Mouse (Mus musculus) heart, postnatal 0 days (tissue): ENCODE results near the gene Cacna2d1. TPM values are rescaled to one million over a fixed set of nuclear protein-coding genes. Genes with fewer than 3 reads are reported as not detected.

Source experiments
- ATAC-seq: fragments of 200-750 bp; cut with Nextera tagmentation; 2 replicates; pipeline ENCODE4 v1.8.0; 2017; ENCODE audit warnings: low read depth, moderate number of reproducible peaks, moderate library complexity; ENCODE audit not compliant: insufficient read depth
- DNase-seq: peaks from one replicate; pipeline ENCODE4 v3.0.0-alpha.2; 2016; ENCODE audit warnings: low spot score
- H3K27ac ChIP-seq: fragments of 300-500 bp; sonication (generic); 2 replicates; pipeline ENCODE4 v1.5.1; 2014; ENCODE audit warnings: low read depth, mild to moderate bottlenecking
- H3K27me3 ChIP-seq: fragments of 300-500 bp; sonication (generic); 2 replicates; pipeline ENCODE4 v1.6.1; 2014; ENCODE audit warnings: low read length, mixed read lengths; ENCODE audit not compliant: control insufficient read depth, insufficient read depth
- H3K36me3 ChIP-seq: fragments of 300-500 bp; sonication (generic); replicated peaks from 2 replicates; pipeline ENCODE4 v1.6.1; 2014; ENCODE audit warnings: low read length, mixed read lengths; ENCODE audit not compliant: control insufficient read depth, insufficient read depth
- H3K4me1 ChIP-seq: fragments of 300-500 bp; sonication (generic); 2 replicates; pipeline ENCODE4 v1.6.1; 2014; ENCODE audit warnings: antibody characterized with exemption; ENCODE audit not compliant: control insufficient read depth, insufficient read depth
- H3K4me2 ChIP-seq: fragments of 300-500 bp; sonication (generic); 2 replicates; pipeline ENCODE4 v1.6.1; 2014; ENCODE audit warnings: low read depth, mild to moderate bottlenecking, low read length, moderate library complexity
- H3K4me3 ChIP-seq: fragments of 300-500 bp; sonication (generic); 2 replicates; pipeline ENCODE4 v1.5.1; 2014; ENCODE audit warnings: low read depth, low read length
- H3K9ac ChIP-seq: fragments of 300-500 bp; sonication (generic); replicated peaks from 2 replicates; pipeline ENCODE4 v1.6.1; 2014; ENCODE audit warnings: low read depth, low read length, mixed read lengths
- H3K9me3 ChIP-seq: fragments of 300-500 bp; sonication (generic); replicated peaks from 2 replicates; pipeline ENCODE4 v1.6.1; 2016; ENCODE audit warnings: low read length; ENCODE audit not compliant: control insufficient read depth
- CTCF ChIP-seq: IDR thresholded peaks from 2 replicates; pipeline ENCODE4 v1.5.1; 2016; ENCODE audit warnings: antibody characterized with exemption, control low read depth, low read depth
- EP300 ChIP-seq: IDR thresholded peaks from 2 replicates; pipeline ENCODE4 v1.6.1; 2016; ENCODE audit warnings: antibody characterized with exemption, low read depth
- WGBS: fragments of 180-500 bp; shearing (Covaris S2); extraction: QIAGEN DNeasy Blood & Tissue Kit; methylation state at CpG from one replicate; pipeline ENCODE4 v1.1.7; 2014; 5-methylcytosine and 5-hydroxymethylcytosine counted together
- polyA plus RNA-seq: library from polyadenylated mRNA; unstranded; fragments of >200 nt; fragmentation: Nextera tagmentation; extraction: Ambion mirVana; gene quantifications from 2 replicates; pipeline ENCODE4 v1.2.1, GENCODE M21; 2015
- total RNA-seq: library from RNA; depleted of rRNA; stranded (reverse); fragments of >200 nt; gene quantifications from 2 replicates; pipeline ENCODE4 v1.2.3, GENCODE M21; 2014; ENCODE audit warnings: low replicate concordance

The Cacna2d1 gene
- total and polyA plus RNA-seq, 2 experiments from 2014 or later: 17.7 to 37.6 TPM

- WGBS: 33% methylated on average over 7 of the region's 7 CpGs
- ATAC-seq (no peak), DNase-seq (peak; percentile 36)
- peak; percentile 88 for TF ChIP-seq CTCF
- TF ChIP-seq EP300: no peak
- Histone ChIP-seq H3K27ac (no peak overlapping the region), H3K36me3 (no peaks in the 10 kb centered on the region), H3K9me3 (no peaks in the 10 kb centered on the region), H3K4me3 (no peak overlapping the region), H3K4me2 (no peak overlapping the region), H3K9ac (no peak overlapping the region), H3K4me1 (no peaks in the 10 kb centered on the region), H3K27me3 (no peaks in the 10 kb centered on the region)
These were observed 374.9 kb downstream of the Cacna2d1 start for GRCm38 (mm10) chr5:16309168-16310006.

- no peak overlapping the region for H3K4me2 ChIP-seq
- DNase-seq: no peak
- no peak overlapping the region for H3K27ac ChIP-seq
- no peak for TF ChIP-seq EP300
- no peak for TF ChIP-seq CTCF
- H3K36me3 ChIP-seq: no peaks in the 10 kb centered on the region
- no peak overlapping the region for H3K4me3 ChIP-seq
- no peaks in the 10 kb centered on the region for H3K9me3 ChIP-seq
- H3K27me3 ChIP-seq: no peaks in the 10 kb centered on the region
- WGBS: 73% methylated on average over 5 of the region's 5 CpGs
- no peak for ATAC-seq
- H3K9ac ChIP-seq: no peak overlapping the region
- H3K4me1 ChIP-seq: 0 out of 2 replicates have a peak, but pooled peaks cover 8% of the 10 kb centered on the region
These were observed 379.8 kb downstream of the Cacna2d1 start for GRCm38 (mm10) chr5:16314242-16314641.

- no peaks in the 10 kb centered on the region for H3K27me3 ChIP-seq
- TF ChIP-seq CTCF (no peak), EP300 (no peak)
- H3K9ac ChIP-seq: no peak overlapping the region
- H3K27ac ChIP-seq: no peak overlapping the region
- H3K36me3 ChIP-seq: no peaks in the 10 kb centered on the region; the same call in 1 of the 2 replicates
- H3K4me2 ChIP-seq: no peak overlapping the region
- 0 out of 2 replicates have a peak, but pooled peaks cover 8% of the 10 kb centered on the region for H3K4me1 ChIP-seq
- ATAC-seq (no peak), DNase-seq (no peak)
- H3K4me3 ChIP-seq: no peak overlapping the region
- H3K9me3 ChIP-seq: no peaks in the 10 kb centered on the region
These were observed 381.5 kb downstream of the Cacna2d1 start for GRCm38 (mm10) chr5:16315983-16316390.

- WGBS: 49% methylated on average over 4 of the region's 4 CpGs
- no peak for ATAC-seq
- no peak for TF ChIP-seq CTCF
- no peak for TF ChIP-seq EP300
These were observed 383.3 kb downstream of the Cacna2d1 start for GRCm38 (mm10) chr5:16317680-16318242.

GRCm38 (mm10) chr5:16326610-16327009, 392.1 kb downstream of the Cacna2d1 start:
- H3K27me3 ChIP-seq: no peaks in the 10 kb centered on the region
- no peaks in the 10 kb centered on the region for H3K36me3 ChIP-seq

More at GRCm38 (mm10) chr5:16317680-16318242, 383.3 kb downstream of the Cacna2d1 start:
- no peaks in the 10 kb centered on the region for H3K27me3 ChIP-seq
- no peak overlapping the region for H3K9ac ChIP-seq
- H3K27ac ChIP-seq: no peak overlapping the region
- no peak for DNase-seq
- no peaks in the 10 kb centered on the region for H3K9me3 ChIP-seq
- no peak overlapping the region for H3K4me3 ChIP-seq
- H3K4me2 ChIP-seq: no peak overlapping the region
- no peaks in the 10 kb centered on the region; the same call in 1 of the 2 replicates for H3K36me3 ChIP-seq
- 0 out of 2 replicates have a peak, but pooled peaks cover 8% of the 10 kb centered on the region for H3K4me1 ChIP-seq

More at GRCm38 (mm10) chr5:16326610-16327009, 392.1 kb downstream of the Cacna2d1 start:
- no peak for DNase-seq
- no peak overlapping the region for H3K9ac ChIP-seq
- no peak overlapping the region for H3K4me2 ChIP-seq
- no peak overlapping the region for H3K27ac ChIP-seq
- TF ChIP-seq CTCF (no peak), EP300 (no peak)
- WGBS: 85% methylated on average over 3 of the region's 3 CpGs
- ATAC-seq: no peak
- no peaks in the 10 kb centered on the region for H3K9me3 ChIP-seq
- no peaks in the 10 kb centered on the region for H3K4me1 ChIP-seq
- no peak overlapping the region for H3K4me3 ChIP-seq
